Mouse (Mus musculus) induced T-regulatory cell, adult 2 months (primary cell): ENCODE measurements around the gene Pkd1.
A peak's percentile ranks its signal among the peaks of the same experiment; 100 is the strongest.

Source experiments
- DNase-seq: peaks from one replicate; pipeline ENCODE4 v3.0.0-alpha.2; 2012; ENCODE audit warnings: low read depth

Pkd1 gene

GRCm38 (mm10) chr17:24533099-24533992 is 16.3 kb upstream of the Pkd1 start:
- DNase-seq, result peak; percentile 92

- no peak for DNase-seq
Measured at GRCm38 (mm10) chr17:24534160-24534718, 15.4 kb upstream of the Pkd1 start, which contains the start of gene Rab26. Rab26 (minus strand) TSS chr17:24534210.

- DNase-seq, result no peak
Measured at GRCm38 (mm10) chr17:24535300-24535699, 14.3 kb upstream of the Pkd1 start.

GRCm38 (mm10) chr17:24537536-24537935 is 12.1 kb upstream of the Pkd1 start:
- no peak for DNase-seq

- peak; percentile 68 for DNase-seq
Measured at GRCm38 (mm10) chr17:24538950-24539349, 10.7 kb upstream of the Pkd1 start.

- peak; percentile 89 for DNase-seq
Measured at GRCm38 (mm10) chr17:24540375-24540774, 9.3 kb upstream of the Pkd1 start.

GRCm38 (mm10) chr17:24544613-24545012 is 5.0 kb upstream of the Pkd1 start:
- DNase-seq, result no peak

GRCm38 (mm10) chr17:24545247-24545646 is 4.4 kb upstream of the Pkd1 start:
- no peak for DNase-seq

- DNase-seq, result no peak
Measured at GRCm38 (mm10) chr17:24546234-24546633, 3.4 kb upstream of the Pkd1 start.

GRCm38 (mm10) chr17:24548435-24548834 is 1.2 kb upstream of the Pkd1 start:
- no peak for DNase-seq

GRCm38 (mm10) chr17:24548921-24549617 is 565 bp upstream of the Pkd1 start:
- peak; percentile 82 for DNase-seq

- DNase-seq, result peak; percentile 75
Measured at GRCm38 (mm10) chr17:24550416-24551049, 899 bp downstream of the Pkd1 start.

- peak; percentile 25 for DNase-seq
Measured at GRCm38 (mm10) chr17:24551050-24551444, 1.4 kb downstream of the Pkd1 start.

GRCm38 (mm10) chr17:24557091-24557490 is 7.5 kb downstream of the Pkd1 start:
- no peak for DNase-seq

GRCm38 (mm10) chr17:24558600-24559099 is 9.0 kb downstream of the Pkd1 start:
- no peak for DNase-seq

- DNase-seq, result no peak
Measured at GRCm38 (mm10) chr17:24559146-24559545, 9.5 kb downstream of the Pkd1 start.

GRCm38 (mm10) chr17:24560301-24561028 is 10.8 kb downstream of the Pkd1 start:
- DNase-seq, result no peak

- DNase-seq, result no peak
Measured at GRCm38 (mm10) chr17:24561592-24561991, 12.0 kb downstream of the Pkd1 start.

GRCm38 (mm10) chr17:24563638-24564037 is 14.0 kb downstream of the Pkd1 start:
- peak; percentile 24 for DNase-seq

GRCm38 (mm10) chr17:24564422-24564821 is 14.8 kb downstream of the Pkd1 start:
- no peak for DNase-seq

- no peak for DNase-seq
Measured at GRCm38 (mm10) chr17:24565092-24565491, 15.5 kb downstream of the Pkd1 start.
